Mouse (Mus musculus) right cerebral cortex, postnatal 36 days (tissue): Measurements from ENCODE around the gene Nr3c2.
A peak's percentile ranks its signal among the peaks of the same experiment; 100 is the strongest.

Experiments
- DNase-seq, 2 experiments: peaks; one replicate each; pipeline ENCODE4 v3.0.0; 2022; ENCODE audit warnings: low spot score in 2 of 2, mixed read lengths in 1 of 2

Gene Nr3c2

DNA sequence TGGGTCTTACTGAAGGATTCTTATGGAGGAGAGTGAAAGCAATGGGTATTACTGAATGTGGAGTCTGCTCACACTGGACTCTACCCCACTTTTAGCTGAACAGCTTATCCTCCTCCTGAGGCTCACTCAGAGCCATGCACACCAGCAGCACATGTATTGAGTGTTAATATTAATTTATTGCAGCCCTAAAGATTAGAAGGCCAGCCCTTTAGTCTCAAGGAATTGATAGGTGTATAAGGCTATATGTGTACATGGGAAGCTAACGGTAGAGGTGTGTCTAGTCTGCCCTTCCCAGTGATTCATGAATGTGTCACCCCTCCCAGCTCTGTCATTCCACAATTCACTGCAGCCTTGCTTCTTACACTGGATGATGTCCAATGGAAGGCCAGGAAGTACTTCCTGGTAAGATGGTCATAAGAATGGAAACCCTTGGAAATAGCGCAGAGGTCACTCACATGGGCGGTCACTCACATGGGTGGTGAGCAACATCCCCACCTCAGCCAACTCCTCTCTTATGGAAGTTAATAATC is 156.3 kb downstream of the Nr3c2 start:
- DNase-seq: no peak

DNA sequence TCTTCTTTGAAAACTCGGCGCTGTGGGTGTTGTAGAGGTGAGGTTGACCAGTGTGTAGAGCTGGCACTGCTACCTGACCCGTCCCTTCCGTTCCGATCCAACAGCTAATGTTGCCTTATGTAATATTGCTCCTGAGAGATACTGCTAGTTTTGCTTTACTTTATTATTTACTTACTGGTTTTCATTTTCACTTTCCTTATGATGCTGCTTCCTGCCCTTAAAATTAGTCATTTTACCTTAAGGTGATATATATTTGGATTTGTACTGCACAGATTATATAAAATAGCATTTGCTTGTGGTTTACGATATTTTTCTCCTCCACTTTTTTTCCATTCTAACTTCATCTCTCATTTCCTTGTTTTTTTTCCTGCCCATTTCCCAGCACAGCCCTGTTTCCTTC is 157.6 kb downstream of the Nr3c2 start:
- DNase-seq: no peak

DNA sequence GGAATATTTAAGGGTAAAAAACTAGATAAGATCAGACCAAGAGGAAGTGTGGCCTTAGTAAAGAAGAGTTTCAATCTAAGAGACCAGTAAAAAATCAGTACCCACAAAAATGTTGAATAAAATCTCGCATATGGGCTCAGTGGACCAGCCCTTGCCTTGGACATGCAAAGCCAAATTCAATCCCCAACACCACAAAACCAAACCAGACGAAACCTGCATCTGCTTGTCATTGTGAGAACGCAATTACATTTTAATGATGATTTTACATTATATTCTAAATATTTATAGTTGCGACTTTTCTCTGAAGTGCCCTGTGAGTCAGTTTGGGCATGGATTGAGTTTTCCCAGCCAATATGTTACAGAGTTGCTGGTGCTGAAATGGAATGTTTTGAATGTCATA is 183.4 kb downstream of the Nr3c2 start:
- DNase-seq: no peak

DNA sequence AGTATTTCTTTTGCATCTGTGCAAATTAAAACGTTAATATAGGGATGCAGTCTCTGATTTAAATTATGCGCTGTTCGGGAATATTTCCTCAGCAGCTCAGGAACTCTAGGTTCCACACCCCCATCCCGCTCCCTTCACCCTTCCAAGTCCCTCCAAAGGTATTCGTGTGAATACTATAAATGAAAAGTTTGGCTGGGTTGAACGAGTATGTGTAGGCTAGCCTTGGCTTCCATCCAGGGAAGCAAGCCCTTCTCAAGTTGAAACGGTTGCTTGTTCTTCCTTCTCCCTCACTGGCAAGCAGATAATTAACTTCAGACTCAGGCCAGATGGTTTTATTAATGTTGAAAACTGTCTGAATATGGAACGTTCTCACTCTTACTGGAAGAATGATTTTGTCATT is 186.8 kb downstream of the Nr3c2 start:
- DNase-seq: peak; percentile 23 to 48

DNA sequence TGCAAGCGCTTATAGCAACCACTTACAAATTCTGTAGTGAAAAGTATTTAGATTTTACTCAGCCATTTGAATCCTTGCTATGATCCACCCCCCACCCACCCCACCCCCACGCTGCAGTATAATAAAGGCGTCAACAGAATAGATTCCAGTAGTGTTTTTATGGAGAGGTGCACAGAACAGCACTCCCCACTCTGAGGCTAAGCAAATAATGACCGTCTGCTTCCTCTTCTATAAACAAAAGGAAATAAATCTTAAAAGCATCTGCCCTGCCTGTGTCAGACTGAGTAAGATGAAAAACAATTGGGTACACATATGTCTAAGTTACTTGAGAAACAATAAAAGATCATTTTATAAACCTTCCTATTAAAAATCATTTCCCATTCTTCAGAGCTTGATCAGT is 197.5 kb downstream of the Nr3c2 start:
- no peak for DNase-seq

DNA sequence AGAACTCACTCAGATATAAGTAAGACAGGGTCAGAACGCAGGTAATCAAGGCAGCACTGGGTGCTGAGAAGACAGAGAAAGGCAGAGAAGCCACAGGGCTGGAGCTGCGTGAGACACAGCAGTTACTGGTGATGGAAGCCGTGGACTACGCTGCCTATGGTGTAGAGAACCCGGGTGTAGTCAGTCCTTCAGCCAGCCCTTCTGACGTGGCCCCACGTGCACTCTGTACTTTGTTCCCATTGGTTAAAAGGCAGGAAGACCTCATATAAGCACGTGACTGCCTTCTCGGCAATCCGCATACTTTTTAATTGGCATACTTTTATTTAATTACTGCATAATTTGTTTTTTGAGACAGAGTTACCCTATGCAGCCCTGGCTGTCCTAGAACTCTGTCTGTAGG is 198.9 kb downstream of the Nr3c2 start:
- DNase-seq: no peak

DNA sequence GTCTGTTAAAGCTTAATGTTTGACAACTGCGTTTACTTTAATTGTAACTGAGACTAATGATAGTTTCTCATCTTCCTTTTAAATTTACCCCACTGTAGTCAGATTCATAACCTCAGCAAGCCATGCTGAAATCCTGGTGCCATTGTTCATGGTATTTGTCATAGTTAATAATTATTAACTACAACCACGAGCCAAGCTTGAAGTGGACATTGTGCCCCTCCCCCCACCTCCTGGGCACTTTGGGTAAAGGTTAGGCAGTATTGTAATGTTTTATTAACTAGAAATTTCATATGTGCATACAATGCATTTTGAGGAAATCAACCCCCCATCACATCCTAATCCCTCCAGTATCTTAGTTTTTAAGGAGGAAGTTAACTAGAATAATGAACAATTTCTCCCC is 201.1 kb downstream of the Nr3c2 start:
- DNase-seq: no peak

DNA sequence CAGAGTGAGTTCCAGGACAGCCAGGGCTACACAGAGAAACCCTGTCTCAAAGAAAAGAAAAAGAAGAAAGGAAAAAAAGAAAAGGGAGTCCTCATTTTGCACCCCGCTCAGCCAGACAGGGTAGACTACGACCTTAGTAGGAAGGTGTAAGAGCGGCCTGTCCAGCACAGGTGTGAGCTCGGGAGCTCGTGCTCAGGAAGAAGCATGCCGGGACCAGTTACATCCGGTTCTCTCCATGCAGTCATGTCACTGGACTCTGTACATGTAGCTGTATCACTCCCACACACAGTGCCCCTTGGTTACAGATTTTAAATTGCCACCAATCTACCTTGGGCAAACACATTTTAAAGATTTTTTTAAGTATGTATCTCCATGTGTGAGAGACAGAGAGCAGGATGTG is 203.6 kb downstream of the Nr3c2 start:
- DNase-seq: no peak

DNA sequence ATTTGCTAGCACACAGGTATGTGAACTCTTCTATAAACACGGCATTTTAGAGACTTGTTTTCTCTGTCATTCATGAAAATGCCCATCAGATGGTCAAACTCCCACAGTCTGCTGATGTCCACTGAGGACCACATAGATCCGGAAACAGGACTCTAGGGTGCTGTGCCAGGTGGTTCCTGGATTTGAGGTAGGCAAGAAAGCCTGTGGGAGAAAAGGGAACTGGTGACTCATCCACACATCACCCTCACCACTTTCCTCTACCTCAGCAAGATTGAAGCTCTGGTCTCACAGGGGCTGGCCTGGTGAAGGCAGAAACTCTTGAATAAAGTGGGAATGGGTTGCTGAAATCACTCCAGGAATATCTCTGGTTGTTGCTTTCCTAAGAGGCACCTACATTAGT is 213.5 kb downstream of the Nr3c2 start:
- no peak for DNase-seq

DNA sequence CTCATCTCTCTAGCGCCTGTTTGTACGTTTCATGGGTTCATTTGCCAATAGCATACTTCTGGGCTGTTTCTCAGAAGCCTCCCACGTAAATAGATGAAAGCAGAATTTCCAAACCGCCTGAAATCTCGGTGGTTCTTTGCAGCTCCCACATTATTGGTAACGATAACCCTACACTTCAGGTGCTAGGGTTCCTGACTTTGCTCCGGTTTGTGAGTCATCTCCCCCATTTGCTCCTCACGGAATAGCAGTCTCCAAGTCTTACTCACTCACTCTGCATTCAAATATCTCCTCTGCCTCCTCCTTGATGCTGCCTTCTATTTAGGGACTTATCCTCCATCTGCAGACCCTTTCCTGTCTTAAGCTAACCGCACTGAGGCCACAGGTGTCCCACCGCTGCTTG is 215.5 kb downstream of the Nr3c2 start:
- no peak for DNase-seq

DNA sequence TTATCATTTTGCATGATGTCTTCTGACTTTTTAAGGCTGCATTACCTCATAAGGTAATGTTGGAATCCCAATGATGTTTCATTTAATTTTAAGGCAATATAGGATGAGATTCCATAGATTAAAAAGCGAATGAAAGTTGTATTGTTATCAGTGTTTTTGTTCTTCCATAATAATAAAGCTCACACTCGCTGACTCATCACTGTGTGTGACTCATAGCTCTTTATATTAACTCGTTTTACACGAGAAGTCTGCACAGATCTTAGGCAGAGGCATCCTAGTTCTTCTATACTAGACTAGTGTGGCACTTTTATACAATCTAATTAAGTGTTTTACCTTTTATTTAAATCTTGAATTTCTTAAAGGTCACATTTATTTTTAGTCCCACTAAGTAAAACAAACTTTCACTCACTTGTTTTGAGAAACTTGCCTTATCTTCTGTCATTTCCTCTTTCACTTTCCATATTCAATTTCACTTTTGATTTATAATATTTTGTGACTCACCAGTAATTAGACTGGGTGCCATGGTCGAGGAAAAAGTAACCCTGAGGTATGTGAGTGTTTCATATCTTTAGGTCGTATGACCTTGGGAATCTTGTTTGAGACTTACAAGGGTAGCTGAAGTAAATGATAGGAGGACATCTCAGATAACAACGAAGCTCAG is 217.3 kb downstream of the Nr3c2 start:
- no peak for DNase-seq

DNA sequence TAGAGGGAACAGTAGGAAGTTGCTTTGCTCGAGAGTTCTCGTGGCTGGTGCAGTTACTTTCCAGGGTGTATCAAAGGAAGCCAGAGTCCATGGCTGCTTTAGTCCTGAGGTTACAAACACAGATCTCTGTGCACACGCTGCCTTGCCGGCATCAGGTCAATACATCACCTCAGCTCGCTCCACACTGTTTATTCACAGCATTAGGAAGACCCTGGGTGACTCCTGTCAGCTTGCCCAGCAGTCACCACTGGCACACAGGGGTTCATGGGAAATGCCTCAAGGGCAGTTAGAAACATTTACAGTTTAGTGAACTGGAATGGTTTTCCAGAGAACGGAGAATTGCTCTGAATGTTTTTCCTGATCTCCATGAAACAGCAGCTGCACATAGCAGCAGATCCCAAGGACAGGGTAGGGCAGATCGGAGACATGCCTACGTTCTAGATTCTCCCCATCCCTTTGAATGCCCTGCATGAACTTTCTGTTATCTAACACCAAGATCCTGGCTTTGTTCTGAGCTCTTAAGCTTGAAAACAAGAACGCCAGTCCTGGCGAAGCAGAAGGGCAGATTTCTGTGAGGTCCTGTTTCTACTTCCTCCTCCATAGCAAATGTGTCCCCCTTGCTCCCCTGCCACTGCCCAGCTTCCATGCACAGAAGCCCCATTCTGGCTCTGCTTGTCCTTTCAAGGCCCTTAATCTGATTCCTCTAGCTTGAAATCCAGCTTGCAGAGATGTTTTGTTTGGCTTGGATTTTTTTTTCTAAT is 221.7 kb downstream of the Nr3c2 start:
- DNase-seq: no peak

DNA sequence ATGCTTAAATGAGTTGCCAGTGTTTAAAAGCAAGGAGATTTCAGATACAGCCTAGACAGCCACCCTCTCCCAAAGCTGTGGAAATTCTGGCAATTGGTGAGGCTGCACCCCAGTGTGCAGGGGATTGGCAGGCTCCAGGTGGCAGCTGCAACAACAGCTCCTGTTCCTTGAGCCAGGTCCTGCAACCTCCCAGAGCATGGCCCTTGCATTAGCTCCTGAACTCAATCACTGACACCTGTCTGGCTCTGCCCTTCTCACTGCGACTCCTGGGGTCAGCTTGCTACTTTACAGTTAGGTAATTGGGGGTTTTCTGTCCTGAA is 222.3 kb downstream of the Nr3c2 start:
- no peak for DNase-seq

DNA sequence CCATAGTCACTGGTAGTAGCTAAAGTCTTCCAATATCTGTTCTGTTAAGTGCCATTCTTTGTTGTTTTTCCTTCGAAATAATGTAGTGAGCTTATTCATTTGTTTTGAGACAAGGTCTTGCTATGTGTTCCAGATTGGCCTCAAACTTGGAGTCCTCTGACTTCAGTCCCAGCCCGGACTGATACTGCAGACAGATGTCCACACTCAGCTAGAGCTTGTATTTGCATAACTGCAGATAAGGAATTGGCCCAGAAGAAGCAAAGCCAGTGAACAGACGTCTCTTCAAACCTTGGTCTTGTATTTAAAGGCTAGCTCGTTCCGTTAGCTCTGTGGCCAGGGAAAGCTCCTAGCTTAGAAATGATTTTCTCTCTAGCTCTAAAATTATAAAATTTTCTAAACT is 223.1 kb downstream of the Nr3c2 start:
- no peak for DNase-seq

DNA sequence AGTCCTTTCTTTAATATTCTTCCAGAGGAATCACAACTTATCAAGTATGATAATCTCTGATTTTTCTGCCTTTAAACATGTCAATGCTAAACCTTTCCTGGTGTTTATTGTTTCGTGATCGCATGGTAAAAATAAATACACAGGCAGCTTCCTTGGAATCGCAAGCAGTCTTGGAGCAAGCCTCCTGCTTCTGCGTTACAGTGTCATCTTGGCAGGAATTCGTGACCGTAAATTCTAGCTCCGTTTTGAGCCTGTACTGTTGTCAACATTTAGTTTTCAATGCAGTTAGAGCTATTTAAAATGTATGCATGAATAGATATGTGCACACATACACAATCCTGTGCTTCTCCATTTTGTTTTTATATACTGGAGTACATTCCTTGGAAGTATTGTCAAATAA is 226.5 kb downstream of the Nr3c2 start:
- DNase-seq: no peak

DNA sequence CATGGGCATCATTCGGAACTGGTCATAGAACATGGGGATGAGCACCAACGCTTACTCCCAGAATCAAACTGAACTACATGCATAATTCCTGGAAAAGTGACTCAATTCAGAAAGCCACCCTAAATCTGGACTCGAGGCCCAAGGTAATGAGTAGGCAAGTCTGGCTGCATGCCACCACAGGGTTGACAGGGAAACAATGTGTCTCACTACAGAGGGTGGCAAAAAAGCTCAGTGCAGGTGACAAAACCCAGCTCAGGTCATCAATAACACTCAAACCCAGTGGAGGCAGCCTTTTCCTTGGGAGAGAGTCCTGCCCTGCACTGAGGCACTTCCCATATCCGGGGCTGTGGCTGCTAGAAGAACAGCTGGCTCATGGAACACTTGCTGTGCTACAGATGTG is 228.8 kb downstream of the Nr3c2 start:
- no peak for DNase-seq

DNA sequence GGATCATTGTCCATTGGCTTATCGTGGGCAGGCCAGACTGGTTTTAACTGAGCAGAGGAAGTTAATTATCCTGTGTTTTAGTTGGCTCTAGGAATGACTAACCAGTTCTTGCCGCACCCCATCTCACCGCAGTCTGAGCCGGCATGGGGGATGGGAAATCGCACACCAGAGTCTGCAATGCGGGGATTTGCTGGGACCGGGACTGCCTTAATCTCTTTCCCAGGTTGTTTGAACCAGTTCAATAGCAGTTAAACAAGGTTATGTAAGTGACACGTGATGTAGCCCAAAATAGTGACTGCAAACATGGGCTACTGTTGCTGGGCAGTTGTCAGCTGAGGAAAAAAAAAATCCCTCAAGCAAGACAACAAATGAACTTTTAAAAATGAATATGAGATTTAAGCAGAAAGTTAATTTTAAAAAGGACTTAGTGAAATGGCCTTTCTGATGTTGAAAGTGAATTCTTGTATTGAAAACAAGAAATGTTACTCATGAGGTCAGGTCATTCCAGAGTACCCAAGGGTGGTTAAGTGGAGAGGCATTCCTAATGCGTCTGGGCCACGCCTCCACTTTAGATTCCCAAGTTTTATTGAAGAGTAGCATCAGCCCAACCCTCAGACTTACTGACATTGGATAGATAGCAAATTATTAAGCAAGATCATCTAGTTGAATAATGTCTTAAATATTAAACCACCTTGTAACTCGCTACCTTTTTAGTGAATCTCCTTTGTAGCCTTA is 233.8 kb downstream of the Nr3c2 start:
- peak in 1 of 2 experiments; percentile 12 for DNase-seq

DNA sequence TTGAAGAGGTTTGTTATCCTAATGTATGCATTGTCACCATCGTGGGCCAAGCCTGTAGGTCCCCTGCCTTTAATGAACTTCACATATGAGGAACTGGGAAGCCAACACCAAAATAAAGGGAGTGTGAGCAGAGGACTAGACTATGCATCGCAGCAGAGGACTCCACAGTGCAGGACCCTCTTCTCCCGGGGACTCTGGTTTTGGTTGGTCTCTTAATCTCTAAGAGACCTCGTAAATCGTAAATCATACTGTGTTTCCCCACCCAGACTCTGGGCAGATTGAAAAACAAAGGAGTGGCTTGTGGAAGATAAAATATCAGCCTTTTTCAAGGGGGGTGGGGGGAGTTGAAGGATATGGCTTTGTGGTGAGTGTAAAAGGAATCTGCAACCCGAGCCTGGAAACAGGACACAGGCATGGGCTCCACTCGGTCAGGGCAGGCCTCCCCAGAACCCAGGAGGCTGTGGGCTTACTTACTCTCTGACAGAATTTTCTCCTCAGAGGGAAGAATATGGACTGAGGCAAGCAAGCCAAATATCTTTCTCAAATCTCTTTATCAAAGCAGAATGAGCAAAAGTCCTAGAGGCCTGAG is 234.6 kb downstream of the Nr3c2 start:
- DNase-seq: no peak

DNA sequence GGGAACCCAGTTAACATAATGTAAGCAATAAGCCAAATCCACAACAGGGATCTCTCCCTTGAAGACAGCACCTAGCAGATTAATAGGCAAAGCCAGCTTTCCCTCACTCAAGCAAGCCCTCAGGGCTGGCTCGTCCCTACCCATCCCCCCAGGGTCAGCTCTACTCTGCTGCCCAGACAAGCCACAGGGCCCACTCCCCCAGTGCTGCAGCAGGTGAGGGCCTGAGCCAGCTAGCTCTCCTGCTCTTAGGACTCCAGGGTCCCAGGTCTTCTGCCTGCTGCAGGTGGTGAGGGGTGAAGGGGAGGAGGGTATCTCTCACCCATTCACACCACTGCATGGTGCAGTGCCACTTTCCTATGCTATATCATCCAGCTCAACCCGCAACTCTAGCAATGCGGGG is 246.0 kb downstream of the Nr3c2 start:
- DNase-seq: no peak

DNA sequence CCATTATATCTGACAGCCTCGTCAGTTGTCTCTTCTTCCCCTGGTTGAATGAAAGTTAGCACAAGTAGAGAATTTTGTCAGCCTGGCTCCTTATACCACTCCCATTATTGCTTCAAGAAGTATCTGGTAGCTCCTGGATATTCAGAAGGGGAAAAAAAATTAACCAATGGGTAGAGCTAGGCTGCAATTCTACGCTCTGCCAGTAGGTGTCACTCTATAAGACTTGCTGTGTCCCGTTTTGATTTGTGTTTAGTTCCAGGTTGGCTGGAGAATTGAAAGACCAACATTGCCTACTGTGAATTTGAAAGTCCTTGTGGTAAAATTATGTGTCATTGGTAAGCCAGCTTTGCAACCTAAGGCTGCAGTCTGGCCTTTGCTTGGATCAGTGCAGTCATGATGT is 255.3 kb downstream of the Nr3c2 start:
- DNase-seq: no peak

DNA sequence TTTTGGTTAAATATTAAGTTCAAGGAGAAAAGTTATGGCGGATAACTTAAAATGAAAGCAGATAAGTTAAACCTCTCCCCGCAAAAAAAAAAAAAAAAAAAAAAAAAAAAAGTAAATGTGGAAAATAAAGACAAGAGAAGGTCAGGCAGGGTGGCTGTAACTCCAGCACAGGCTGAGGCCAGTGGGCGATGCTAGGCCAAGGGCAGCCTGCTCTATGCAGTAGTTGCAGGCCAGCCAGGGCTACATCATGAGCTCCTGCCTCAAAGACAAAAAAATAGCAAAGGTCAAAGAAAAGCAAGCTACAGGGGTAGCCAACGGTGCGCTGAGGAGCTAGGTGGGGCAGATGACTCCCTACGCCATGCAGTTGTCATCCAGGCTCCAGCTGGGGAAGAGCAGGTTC is 270.1 kb downstream of the Nr3c2 start:
- DNase-seq: no peak

DNA sequence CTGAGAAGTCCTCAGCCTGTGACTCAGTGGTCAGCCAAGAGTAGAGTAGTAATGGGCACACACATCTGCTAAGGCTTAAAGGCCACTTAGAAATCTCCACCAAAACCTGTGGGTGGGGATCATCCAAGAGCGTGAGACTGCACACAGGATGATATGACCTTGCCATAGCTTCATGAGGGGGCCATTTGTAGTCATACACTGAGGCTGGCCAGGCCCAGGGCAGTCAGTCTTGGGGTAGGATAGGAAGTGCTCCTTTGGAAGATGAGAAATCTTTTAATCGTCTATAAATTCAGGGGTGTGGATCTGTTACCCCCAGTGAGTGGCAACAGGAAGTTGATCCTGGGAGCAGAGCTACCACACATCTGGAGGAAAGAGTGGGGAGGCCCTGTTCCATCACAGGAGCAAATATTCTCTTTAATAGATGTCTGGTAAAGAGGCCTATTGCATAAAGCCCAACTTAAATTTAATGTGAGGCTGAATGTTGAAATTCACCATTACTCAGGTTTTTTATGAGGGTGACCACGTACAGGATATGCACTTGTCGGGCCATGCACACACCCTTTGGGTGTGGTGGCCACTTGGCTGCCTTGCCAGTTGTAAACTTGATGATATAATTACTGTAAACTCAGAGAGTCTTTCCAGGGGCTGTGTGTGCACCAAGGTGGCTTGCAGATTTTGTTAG is 270.7 kb downstream of the Nr3c2 start:
- DNase-seq: no peak
